Mouse (Mus musculus) testis, adult 2 months (tissue): ENCODE measurements around the gene Krtap4-16. TPM values are rescaled to one million over a fixed set of nuclear protein-coding genes. Genes with fewer than 3 reads are reported as not detected.
"Not testable (repeated sequence)": the region's sequence is repeated elsewhere in the genome, so short reads cannot be mapped to it uniquely, and the experiment has no call there.

ENCODE experiments used
- H3K27ac ChIP-seq: fragments of 200-500 bp; 2 replicates; pipeline ENCODE4 v1.5.1; 2012; ENCODE audit warnings: low read depth, low read length; ENCODE audit not compliant: control insufficient read depth, insufficient read depth
- H3K27me3 ChIP-seq: fragments of 200-500 bp; 2 replicates; pipeline ENCODE4 v1.6.1; 2012; ENCODE audit warnings: mild to moderate bottlenecking, low read length, moderate library complexity; ENCODE audit not compliant: control insufficient read depth, insufficient read depth
- H3K36me3 ChIP-seq: fragments of 200-500 bp; 2 replicates; pipeline ENCODE4 v1.6.1; 2012; ENCODE audit warnings: mild to moderate bottlenecking, low read length; ENCODE audit not compliant: control insufficient read depth, insufficient read depth
- H3K4me1 ChIP-seq: fragments of 200-500 bp; 2 replicates; pipeline ENCODE4 v1.6.1; 2012; ENCODE audit warnings: low read length; ENCODE audit not compliant: control insufficient read depth, insufficient read depth
- H3K4me3 ChIP-seq: fragments of 200-500 bp; 2 replicates; pipeline ENCODE4 v1.5.1; 2012; ENCODE audit warnings: low read depth, mild to moderate bottlenecking, low read length, moderate library complexity, mixed read lengths; ENCODE audit not compliant: control insufficient read depth
- CTCF ChIP-seq: fragments of 200-500 bp; IDR thresholded peaks from 2 replicates; pipeline ENCODE4 v1.5.1; 2012; ENCODE audit warnings: low read depth, mild to moderate bottlenecking, inconsistent platforms, low read length, moderate library complexity; ENCODE audit not compliant: control insufficient read depth, insufficient read depth, insufficient replicate concordance
- POLR2A ChIP-seq: fragments of 200-500 bp; IDR thresholded peaks from 2 replicates; pipeline ENCODE4 v1.6.1; 2012; ENCODE audit warnings: low read depth, mild to moderate bottlenecking, inconsistent platforms, low read length, moderate library complexity; ENCODE audit not compliant: control insufficient read depth
- polyA plus RNA-seq: library from polyadenylated mRNA; depleted of rRNA; stranded (reverse); fragments of >200 nt; gene quantifications from 2 replicates; pipeline ENCODE4 v1.2.3, GENCODE M21; 2012; rRNA removed

The Krtap4-16 gene
- not detected in 2 replicates for polyA plus RNA-seq

DNA sequence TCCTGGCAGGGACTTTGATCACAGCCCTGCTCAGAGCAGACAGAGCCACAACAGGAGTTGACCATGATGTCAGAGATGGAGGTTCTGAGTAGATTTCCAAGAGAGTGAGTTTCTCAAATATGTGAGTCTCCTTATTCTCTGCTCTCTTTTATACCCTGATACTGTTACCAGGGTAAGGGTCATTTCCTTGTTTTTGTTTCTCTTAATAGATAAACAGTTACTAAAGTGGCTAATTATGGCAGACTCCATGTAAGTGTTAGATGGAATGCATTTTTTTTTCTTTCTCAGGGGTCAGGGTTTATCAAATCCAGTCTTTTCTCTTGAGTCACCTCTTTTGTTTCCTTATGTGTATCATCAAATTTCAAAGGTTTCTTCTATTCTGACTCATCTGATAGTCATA lies at the start of gene Krtap4-16:
Krtap4-16 (minus strand) TSS at position 101 of the 400 bp plus-strand sequence.
- H3K4me1 ChIP-seq: no peaks in the 10 kb centered on the region
- H3K27ac ChIP-seq: no peak within 1 kb of the TSS
- TF ChIP-seq CTCF: no peak
- no peak for TF ChIP-seq POLR2A
- H3K4me3 ChIP-seq: no peak within 1 kb of the TSS
- no peaks in the 10 kb centered on the region for H3K27me3 ChIP-seq
- no peaks in the 10 kb centered on the region for H3K36me3 ChIP-seq

DNA sequence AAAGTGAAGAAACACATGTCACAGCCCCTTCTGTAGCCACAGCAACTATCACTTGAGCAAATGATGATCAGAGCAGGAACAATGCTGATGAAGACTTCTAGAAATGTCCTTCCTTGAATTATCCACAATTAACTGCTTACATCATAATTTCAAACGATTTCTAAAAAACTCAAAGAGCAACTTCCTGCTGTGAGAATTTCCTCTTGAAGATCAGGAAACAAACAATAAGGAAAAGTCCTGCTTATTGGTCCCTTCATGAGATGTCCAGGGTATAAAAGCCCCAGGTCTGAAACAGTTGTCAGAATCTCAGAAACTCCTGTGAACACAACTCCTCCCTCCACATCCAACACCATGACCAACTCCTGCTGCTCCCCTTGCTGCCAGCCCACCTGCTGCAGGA lies 27.5 kb upstream of the Krtap4-16 start, which contains the start of gene Gm11567:
Gm11567 (plus strand) TSS at position 301 of the 400 bp plus-strand sequence.
- not testable (repeated sequence) for H3K36me3 ChIP-seq, H3K27me3 ChIP-seq, H3K4me1 ChIP-seq, H3K4me3 ChIP-seq, H3K27ac ChIP-seq

DNA sequence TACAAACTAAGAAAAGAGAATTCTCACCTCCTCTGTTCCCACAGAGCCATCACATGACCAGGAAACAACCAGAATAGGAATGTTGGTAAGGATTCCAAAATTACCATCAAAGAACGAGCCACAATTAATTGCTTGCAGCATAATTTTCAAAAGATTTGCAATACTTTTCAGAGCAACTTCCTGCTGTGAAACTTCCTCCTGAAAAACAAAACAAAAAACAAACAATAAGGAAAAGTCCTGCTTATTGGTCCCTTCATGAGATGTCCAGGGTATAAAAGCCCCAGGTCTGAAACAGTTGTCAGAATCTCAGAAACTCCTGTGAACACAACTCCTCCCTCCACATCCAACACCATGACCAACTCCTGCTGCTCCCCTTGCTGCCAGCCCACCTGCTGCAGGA lies 21.7 kb upstream of the Krtap4-16 start, which contains the start of gene Krtap9-1:
Krtap9-1 (plus strand) TSS at position 301 of the 400 bp plus-strand sequence.
- H3K27me3 ChIP-seq, H3K4me1 ChIP-seq, H3K36me3 ChIP-seq, H3K4me3 ChIP-seq, H3K27ac ChIP-seq: not testable (repeated sequence)

DNA sequence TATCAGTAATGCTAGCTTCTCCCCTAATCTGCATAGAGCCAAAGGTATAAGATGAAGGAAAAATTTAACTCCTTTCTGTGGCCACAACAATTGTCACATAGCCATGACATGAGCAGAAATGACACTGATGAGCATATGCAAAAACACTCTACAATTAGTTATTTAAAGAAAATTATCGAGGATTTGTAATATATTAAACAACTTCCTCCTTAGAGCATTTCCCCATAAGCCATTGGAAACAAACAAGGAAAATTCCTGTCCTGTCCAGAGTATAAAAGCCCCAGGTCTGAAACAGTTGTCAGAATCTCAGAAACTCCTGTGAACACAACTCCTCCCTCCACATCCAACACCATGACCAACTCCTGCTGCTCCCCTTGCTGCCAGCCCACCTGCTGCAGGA lies 12.8 kb upstream of the Krtap4-16 start, which contains the start of gene Gm11559:
Gm11559 (plus strand) TSS at position 301 of the 400 bp plus-strand sequence.
- not testable (repeated sequence) for H3K27me3 ChIP-seq, H3K4me1 ChIP-seq, H3K27ac ChIP-seq, H3K36me3 ChIP-seq, H3K4me3 ChIP-seq

DNA sequence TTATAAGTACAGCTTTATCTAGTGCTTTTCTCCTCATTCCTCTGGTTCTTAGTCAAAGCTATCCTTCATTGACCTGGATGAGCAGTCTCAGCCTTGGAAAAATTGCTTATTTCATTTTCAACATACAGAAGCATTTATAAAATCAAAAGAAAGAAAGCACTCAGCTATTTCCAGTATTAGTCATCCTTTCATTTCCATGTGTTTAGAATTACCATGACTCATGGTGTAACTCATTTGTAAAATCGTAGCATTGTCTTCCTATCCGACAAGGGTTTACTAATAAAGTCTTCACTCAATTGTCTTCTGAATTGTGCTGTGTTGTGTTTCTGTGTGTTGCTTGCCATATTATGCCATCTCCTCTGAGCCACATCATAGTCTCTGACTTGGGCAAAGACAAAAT lies 7.4 kb upstream of the Krtap4-16 start:
- H3K36me3 ChIP-seq: no peaks in the 10 kb centered on the region
- TF ChIP-seq CTCF (no peak), POLR2A (no peak)
- H3K4me3 ChIP-seq: no peak overlapping the region
- H3K4me1 ChIP-seq: no peaks in the 10 kb centered on the region
- H3K27ac ChIP-seq: no peak overlapping the region
- no peaks in the 10 kb centered on the region for H3K27me3 ChIP-seq

DNA sequence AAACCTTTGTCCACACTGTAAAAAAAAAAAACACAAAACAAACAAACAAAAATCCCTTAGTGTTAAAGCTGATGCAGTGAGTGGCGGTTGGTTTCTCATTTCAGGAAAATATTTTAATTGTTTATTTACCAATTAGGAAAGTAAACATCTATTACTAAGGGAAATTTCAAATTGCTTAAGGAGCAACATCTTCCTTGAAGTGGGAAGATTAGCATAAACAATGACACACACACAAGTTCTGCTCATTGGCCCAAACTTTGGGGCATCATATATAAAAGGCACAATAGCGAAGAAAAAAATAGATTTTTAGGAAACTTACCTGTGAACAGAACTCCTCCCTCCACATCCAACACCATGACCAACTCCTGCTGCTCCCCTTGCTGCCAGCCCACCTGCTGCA lies 6.2 kb upstream of the Krtap4-16 start, which contains the start of gene Gm11568:
Gm11568 (plus strand) TSS at position 301 of the 400 bp plus-strand sequence.
- H3K36me3 ChIP-seq: no peaks in the 10 kb centered on the region
- no peak within 1 kb of the TSS for H3K27ac ChIP-seq
- TF ChIP-seq POLR2A: no peak
- no peak for TF ChIP-seq CTCF
- H3K4me1 ChIP-seq: no peaks in the 10 kb centered on the region
- no peaks in the 10 kb centered on the region for H3K27me3 ChIP-seq
- no peak within 1 kb of the TSS for H3K4me3 ChIP-seq

DNA sequence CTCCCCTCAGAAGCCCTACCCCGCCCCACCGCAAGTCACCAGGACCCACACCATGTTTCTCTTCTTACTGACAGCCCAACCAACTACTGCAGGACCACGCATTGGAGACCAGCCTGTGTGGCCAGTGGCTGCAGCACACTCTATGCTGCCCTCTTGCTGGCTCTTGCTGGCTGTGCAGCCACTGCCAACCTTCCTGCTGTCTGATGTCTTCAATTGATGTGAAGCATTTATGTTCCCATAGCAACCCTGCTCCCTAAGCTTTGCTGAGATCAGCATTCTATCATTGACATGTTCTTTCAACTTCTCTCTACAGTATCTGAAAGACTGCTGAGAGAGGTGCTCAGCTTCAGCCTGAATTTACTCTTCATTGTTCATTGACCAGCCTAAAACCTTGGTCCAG lies 2.7 kb upstream of the Krtap4-16 start:
- Histone ChIP-seq H3K27me3 (no peaks in the 10 kb centered on the region), H3K36me3 (no peaks in the 10 kb centered on the region), H3K27ac (no peak overlapping the region), H3K4me1 (no peaks in the 10 kb centered on the region), H3K4me3 (no peak overlapping the region)
- TF ChIP-seq CTCF: peak; percentile 46; the same call in 1 of the 2 replicates
- no peak for TF ChIP-seq POLR2A

DNA sequence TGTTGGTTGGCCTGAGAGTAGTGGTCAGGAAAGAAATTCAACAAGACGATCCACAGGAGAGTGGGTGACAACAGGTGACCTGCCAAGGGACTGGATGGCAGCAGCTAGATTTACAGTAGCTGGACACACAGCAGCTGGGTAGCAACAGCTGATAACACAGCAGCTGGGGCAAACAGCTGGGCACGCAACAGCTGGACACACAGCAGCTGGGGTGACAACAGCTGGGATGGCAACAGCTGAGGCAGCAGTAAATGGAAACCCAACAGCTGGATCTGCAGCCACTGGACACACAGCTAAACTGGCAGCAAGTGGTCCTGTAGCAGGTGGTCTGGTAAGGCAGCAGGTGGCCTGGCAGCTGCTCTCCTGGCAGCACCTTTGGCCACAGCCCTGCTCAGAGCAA lies 4.7 kb downstream of the Krtap4-16 start:
- Histone ChIP-seq H3K27me3 (no peaks in the 10 kb centered on the region), H3K4me3 (no peak overlapping the region), H3K27ac (no peak overlapping the region), H3K4me1 (no peaks in the 10 kb centered on the region), H3K36me3 (no peaks in the 10 kb centered on the region)
- TF ChIP-seq CTCF: no peak
- TF ChIP-seq POLR2A: no peak
